In genomic region chr16:10447264-10447594, GRCm38 (mm10) we compare ENCODE assay signal across 8 mouse cellular contexts. TPM values are rescaled to one million over a fixed set of nuclear protein-coding genes. Genes with fewer than 3 reads are reported as not detected.
A peak's percentile ranks its signal among the peaks of the same experiment; 100 is the strongest.
DNase-seq lines count a peak whose midpoint lies in the region; ATAC-seq lines count a peak whose summit lies in the region.

TSS of gene Tvp23a (minus strand) at chr16:10447362.

- 2% methylated on average over 12 of the region's 12 CpGs for WGBS in kidney, embryonic 16.5 days
- 5% methylated on average over 12 of the region's 12 CpGs for WGBS in heart, embryonic 12.5 days
- WGBS in liver, embryonic 16.5 days (ENCODE audit: insufficient replicate concordance), result 20% methylated on average over 12 of the region's 12 CpGs

- H3K4me3 ChIP-seq in kidney, embryonic 16.5 days (ENCODE audit: low read length), result peak within 1 kb of the TSS; percentile 53
- H3K4me3 ChIP-seq in heart, embryonic 12.5 days, result peak within 1 kb of the TSS; percentile 37
- 0 out of 2 replicates have a peak within 1 kb of the TSS, but pooled peaks have one; percentile 6 for H3K4me3 ChIP-seq in liver, embryonic 16.5 days (ENCODE audit: low read depth, low read length)

- H3K36me3 ChIP-seq in kidney, embryonic 16.5 days (ENCODE audit: insufficient read depth, low read length), result no peaks in the 10 kb centered on the region
- no peaks in the 10 kb centered on the region for H3K36me3 ChIP-seq in heart, embryonic 12.5 days
- H3K36me3 ChIP-seq in liver, embryonic 16.5 days (ENCODE audit: control insufficient read depth, insufficient read depth), result no peaks in the 10 kb centered on the region

- peak within 1 kb of the TSS; percentile 52 for H3K9ac ChIP-seq in kidney, embryonic 16.5 days (replicated peaks; ENCODE audit: low read length)
- H3K9ac ChIP-seq in heart, embryonic 12.5 days, result peak within 1 kb of the TSS; percentile 59
- no peak within 1 kb of the TSS for H3K9ac ChIP-seq in liver, embryonic 16.5 days (ENCODE audit: low read depth, low read length)

- peak within 1 kb of the TSS; percentile 54; the same call in 1 of the 2 replicates for H3K27ac ChIP-seq in kidney, embryonic 16.5 days (ENCODE audit: low read length)
- H3K27ac ChIP-seq in heart, embryonic 12.5 days (ENCODE audit: poor library complexity, severe bottlenecking), result no peak within 1 kb of the TSS
- no peak within 1 kb of the TSS for H3K27ac ChIP-seq in liver, embryonic 16.5 days (ENCODE audit: low read length)

- peak within 1 kb of the TSS; percentile 71 for H3K4me2 ChIP-seq in kidney, embryonic 16.5 days (replicated peaks; ENCODE audit: low read depth, low read length)
- H3K4me2 ChIP-seq in heart, embryonic 12.5 days, result peak within 1 kb of the TSS; percentile 69
- no peak within 1 kb of the TSS for H3K4me2 ChIP-seq in liver, embryonic 16.5 days (ENCODE audit: low read depth, low read length)

- no peak for DNase-seq in kidney, adult 18-20 months
- peak; percentile 67 for DNase-seq in fibroblast of lung, adult 2 months (ENCODE audit: low read depth)
- DNase-seq in layer of hippocampus, adult 18-20 months (ENCODE audit: low spot score in 2 of 2), result peak; percentile 85 to 95
- DNase-seq in ovary, postnatal 36 days (ENCODE audit: low spot score), result peak; percentile 45

- H3K4me1 ChIP-seq in kidney, embryonic 16.5 days (ENCODE audit: insufficient read depth, low read length), result peaks cover 16% of the 10 kb centered on the region
- peaks cover 24% of the 10 kb centered on the region for H3K4me1 ChIP-seq in heart, embryonic 12.5 days (replicated peaks)
- peaks cover under 1% of the 10 kb centered on the region; the same call in 1 of the 2 replicates for H3K4me1 ChIP-seq in liver, embryonic 16.5 days (ENCODE audit: control insufficient read depth, low read depth, low read length)

- peak; percentile 97 for ATAC-seq in kidney, embryonic 16.5 days (ENCODE audit: low FRiP score, low TSS enrichment)
- peak; percentile 79 for ATAC-seq in heart, embryonic 12.5 days (ENCODE audit: insufficient number of reproducible peaks, low FRiP score)
- peak; percentile 40; the same call in 1 of the 2 replicates for ATAC-seq in liver, embryonic 16.5 days (ENCODE audit: low read depth)
- ATAC-seq in megakaryocyte-erythroid progenitor cell, adult 5-6 weeks (replicated peaks; ENCODE audit: low FRiP score, low TSS enrichment, poor library complexity, severe bottlenecking), result no peak

- no peaks in the 10 kb centered on the region for H3K9me3 ChIP-seq in kidney, embryonic 16.5 days (ENCODE audit: low read length)
- H3K9me3 ChIP-seq in heart, embryonic 12.5 days (replicated peaks), result no peaks in the 10 kb centered on the region
- no peaks in the 10 kb centered on the region for H3K9me3 ChIP-seq in liver, embryonic 16.5 days (replicated peaks; ENCODE audit: control insufficient read depth, low read length)

- no peaks in the 10 kb centered on the region for H3K27me3 ChIP-seq in kidney, embryonic 16.5 days (ENCODE audit: insufficient read depth, low read length)
- no peaks in the 10 kb centered on the region for H3K27me3 ChIP-seq in heart, embryonic 12.5 days (replicated peaks)
- H3K27me3 ChIP-seq in liver, embryonic 16.5 days (ENCODE audit: control insufficient read depth, insufficient read depth, low read depth, low read length), result no peaks in the 10 kb centered on the region

RNA-seq across cellular contexts. Expression of gene Tvp23a, which starts in this region (rescaled TPM):
- 14.3 and 16.3 TPM in 2 replicates for polyA plus RNA-seq in kidney, embryonic 16.5 days (2015; fragmentation: Nextera tagmentation; extraction: Ambion mirVana)
- 6.5 and 6.7 TPM in 2 replicates for polyA plus RNA-seq in heart, embryonic 12.5 days (2016; fragmentation: Nextera tagmentation; extraction: Ambion mirVana)
- total RNA-seq in layer of hippocampus, adult 18-20 months (2021), result 10 to 100 TPM; 22.0 to 25.6 TPM
- 0.47 and 0.51 TPM in 2 replicates for polyA plus RNA-seq in liver, embryonic 16.5 days (2015; fragmentation: Nextera tagmentation; extraction: Ambion mirVana)
- total RNA-seq in megakaryocyte-erythroid progenitor cell, adult 5-6 weeks (2014; fragmentation: Nextera tagmentation), result not detected in 2 replicates
- 0.30 TPM in 1 of 2 replicates, not detected in the other for total RNA-seq in megakaryocyte-erythroid progenitor cell, adult 5-6 weeks (2017)

Comparison
In these comparisons a context has a peak if more than half of its experiments do, and no peak if none do; other contexts are left out.
1. RNA of gene Tvp23a (total RNA-seq): 22.0 to 25.6 TPM in layer of hippocampus, adult 18-20 months; 0.30 TPM in megakaryocyte-erythroid progenitor cell, adult 5-6 weeks; every median in the first group is over 10 times any median in the second.
2. Peak in ATAC-seq and H3K4me3 ChIP-seq in liver, embryonic 16.5 days; RNA of the gene not detected or under 1 TPM.
3. Peak in every context shown above with its lines, with median percentiles within 50 percentile points of each other: H3K4me3 ChIP-seq.